Mouse (Mus musculus): Measurements from ENCODE around the gene Gsx2.

Gsx2 gene

DNA sequence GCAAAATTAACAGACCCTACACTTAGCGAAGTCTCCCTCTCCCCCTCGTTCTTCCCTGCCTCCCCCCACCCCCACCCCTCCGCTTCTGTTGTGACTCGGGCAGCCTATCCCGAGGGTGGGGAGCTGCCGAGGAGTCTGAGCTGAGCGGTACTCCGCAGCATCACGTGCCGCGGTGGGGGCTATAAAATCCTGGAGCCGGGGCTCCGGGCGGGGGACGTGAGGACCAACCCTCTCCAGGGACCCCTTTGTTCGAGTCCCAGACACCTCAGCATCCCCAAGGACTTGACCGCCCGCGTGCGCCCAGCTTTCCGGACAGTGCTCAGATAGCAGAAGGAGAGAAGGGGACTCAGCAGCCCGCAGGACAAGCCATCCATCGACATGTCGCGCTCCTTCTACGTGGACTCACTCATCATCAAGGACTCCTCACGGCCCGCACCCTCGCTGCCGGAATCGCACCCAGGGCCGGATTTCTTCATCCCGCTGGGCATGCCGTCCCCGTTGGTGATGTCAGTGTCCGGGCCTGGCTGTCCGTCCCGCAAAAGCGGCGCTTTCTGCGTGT, at the start of gene Gsx2:
Gsx2 (plus strand) TSS at position 219 of the 559 bp plus-strand sequence.
- DNase-seq: no peak

GRCm38 (mm10) chr5:75035475-75035874, 39.9 kb upstream of the Gsx2 start:
- no peak for DNase-seq

DNA sequence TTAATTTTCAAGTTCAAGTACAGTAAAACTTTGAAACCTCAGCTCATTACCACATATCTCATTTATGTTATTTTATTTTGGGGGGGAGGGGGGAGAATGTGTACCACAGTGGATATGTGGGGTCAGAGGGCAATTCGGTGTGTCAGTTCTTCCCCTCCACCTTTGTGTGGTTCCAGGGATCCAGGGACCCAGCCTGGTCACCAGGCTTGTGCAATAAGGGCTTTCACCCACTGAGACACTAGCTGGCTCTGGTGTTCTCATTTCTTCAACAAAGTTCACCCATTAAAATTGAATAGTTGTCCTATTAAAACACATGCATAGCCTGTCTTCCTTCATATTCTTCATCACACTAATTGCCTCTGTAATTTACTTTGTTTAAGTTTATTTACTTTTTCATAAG, 36.1 kb upstream of the Gsx2 start:
- no peak for DNase-seq

DNA sequence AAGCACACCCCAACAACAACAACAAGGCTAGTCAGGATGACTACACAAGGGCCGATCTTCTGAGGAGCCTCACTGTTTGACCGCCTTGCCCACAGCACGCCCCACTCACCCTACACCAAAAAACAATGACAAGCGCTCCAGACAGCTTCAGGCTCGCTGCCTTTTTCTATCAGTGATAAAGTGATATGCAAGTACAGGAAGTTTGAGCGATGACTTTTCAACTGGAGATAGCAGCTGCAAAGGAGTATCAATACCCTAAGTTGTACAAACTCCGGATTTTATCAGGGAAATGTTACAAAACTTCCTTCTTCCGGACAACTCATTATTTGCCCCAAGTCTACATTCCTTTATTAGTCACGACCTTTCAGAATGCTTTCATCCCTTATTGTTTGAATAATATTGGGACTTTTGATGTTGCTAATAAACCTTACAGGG, 32.4 kb upstream of the Gsx2 start:
- DNase-seq: no peak

DNA sequence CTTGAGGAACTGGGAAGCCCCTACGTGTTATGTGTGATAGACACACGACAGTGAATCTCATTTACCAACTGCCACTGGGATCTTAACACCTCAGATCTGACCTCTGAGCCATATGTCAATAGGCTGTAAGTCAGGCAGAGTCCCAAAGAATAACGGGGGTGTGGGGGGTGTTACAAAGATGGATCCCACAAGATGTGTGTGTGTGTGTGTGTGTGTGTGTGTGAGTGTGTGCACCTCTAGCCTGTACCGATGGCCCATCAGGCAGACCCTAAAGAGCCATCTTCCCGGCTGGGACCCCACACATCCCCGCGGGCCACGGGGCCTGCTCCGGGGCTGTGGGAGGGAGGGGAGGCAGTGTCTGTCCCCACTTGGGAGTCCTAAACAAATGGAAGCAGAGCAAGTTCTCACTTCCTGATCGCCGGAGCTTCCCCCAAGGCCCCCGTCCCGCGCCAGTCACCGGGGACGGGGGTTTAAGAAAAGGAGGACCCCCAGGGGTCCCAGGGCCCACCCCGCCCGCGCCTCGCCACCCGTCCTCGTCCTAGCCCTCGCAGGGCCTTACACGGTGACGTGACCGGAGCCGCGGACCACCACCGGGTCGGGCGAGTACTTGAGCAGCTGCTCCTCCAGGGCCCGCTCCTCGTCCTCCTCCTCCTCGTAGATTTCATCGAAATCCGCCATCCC, 31.6 kb upstream of the Gsx2 start:
- no peak for DNase-seq

DNA sequence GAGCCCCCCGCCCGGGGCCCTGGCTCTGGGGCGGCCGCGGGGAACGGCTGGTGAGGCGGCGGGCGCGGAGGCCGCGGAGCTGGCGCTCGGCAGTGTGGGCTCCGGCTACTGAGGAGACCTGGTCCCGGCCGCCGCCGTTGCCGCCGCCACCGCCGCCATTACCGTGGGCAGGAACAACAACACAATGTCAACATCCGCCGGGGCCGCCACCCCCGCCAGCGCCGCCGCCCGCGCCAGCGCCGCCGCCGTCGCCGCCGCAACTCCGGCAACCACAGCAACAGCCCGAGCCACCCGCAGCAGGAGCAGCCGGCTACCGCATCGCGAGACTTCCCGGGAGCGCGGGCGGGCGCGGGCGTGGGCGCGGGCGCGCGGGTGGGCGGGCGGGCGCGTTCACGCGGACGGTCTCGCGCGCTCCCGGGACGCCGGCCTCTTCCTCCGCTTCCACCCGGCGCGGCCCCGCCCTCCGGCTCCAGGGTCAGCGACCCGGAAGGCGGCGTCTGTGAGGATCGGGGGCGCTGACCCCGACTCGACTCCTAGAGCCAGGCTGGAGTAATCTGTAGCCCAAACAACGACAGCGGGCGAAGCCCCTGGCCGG, 31.0 kb upstream of the Gsx2 start, which contains the start of gene Chic2:
Chic2 (minus strand) TSS at position 465 of the 595 bp plus-strand sequence.
- peak; percentile 86 for DNase-seq

- DNase-seq: peak; percentile 15
These were observed 30.0 kb upstream of the Gsx2 start for GRCm38 (mm10) chr5:75045371-75045770.

DNA sequence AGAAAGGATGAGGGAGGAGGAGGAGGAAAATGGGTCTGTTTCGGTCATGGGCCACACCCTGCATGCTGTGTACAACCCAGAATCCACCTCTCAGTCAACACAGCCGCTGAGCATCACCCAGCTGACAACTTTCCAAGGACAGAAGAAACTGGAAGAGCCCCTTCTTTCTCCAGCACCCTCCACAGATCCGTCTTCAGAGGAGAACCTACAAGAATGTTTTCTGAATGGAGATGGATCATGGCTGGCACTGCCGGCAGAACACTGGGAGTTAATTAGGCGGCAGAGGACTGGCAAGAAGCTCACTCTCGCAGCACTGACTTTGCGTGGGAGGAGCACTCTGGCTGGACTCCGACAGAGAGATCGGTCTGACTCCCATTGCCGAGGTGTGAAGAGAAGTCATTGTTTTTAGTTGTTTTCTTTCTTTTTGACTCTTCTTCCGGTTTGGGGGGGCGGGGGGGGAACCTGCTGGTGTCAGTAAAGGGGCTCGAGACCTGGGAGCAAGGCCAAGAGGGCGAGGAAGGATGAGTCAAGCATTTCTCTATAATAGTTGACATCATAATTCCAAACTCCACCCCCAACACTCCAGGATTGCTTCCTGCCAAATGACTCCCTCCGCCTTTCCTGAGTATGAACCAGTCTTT, 28.6 kb upstream of the Gsx2 start:
- DNase-seq: peak; percentile 34

- no peak for DNase-seq
These were observed 24.3 kb upstream of the Gsx2 start for GRCm38 (mm10) chr5:75051109-75051508.

GRCm38 (mm10) chr5:75063177-75063576, 12.2 kb upstream of the Gsx2 start:
- DNase-seq: no peak

DNA sequence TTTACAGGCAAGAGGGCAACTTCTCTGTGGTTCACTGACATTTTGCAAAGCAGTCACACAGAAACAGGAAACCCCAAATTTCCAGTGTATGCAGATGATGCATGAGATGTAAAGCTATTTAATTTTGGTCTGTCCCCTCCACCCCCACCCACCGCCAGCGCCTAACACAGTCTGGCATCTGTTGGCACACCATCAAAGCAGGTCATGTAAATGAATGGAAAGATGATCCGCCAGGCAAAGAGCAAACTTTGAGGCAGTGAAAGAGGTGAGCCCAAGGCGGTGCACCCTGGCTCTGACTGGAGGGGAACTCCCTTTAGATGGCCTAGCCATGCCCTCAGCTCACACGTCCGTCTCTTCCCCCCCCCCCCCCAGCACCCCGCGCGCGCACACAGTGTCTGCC, 8.7 kb upstream of the Gsx2 start:
- no peak for DNase-seq

DNA sequence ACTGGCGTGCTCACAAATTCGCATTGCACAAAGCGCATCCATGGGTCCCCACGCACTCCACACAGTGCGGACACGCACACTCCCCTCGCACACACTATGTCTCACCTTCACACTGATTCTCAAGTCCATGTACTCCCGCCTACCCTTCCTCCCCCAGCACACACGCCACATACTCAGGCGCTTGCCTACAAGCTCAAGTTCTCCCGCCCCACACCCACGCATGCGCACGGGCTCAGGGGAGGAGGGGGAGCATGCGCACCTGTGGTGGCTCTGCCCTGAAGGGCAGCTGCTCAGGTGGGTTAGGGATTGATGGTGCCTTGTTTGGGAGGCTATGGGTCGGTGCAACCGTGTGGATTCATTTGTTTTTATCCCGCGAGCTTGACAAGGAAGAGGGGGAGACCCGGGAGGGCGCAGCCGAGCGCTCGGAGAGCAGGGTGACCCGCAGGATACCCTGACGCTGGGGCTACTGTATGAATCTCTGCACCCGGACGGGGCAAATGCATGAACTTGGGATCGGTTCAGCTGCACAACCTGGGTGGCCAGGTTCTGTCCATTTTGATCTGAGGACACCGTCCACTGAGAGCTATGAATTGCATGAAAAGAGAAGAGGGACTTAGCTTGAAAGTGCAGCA, 8.2 kb upstream of the Gsx2 start:
- DNase-seq: peak; percentile 26

GRCm38 (mm10) chr5:75070132-75070531, 5.3 kb upstream of the Gsx2 start:
- DNase-seq: no peak

DNA sequence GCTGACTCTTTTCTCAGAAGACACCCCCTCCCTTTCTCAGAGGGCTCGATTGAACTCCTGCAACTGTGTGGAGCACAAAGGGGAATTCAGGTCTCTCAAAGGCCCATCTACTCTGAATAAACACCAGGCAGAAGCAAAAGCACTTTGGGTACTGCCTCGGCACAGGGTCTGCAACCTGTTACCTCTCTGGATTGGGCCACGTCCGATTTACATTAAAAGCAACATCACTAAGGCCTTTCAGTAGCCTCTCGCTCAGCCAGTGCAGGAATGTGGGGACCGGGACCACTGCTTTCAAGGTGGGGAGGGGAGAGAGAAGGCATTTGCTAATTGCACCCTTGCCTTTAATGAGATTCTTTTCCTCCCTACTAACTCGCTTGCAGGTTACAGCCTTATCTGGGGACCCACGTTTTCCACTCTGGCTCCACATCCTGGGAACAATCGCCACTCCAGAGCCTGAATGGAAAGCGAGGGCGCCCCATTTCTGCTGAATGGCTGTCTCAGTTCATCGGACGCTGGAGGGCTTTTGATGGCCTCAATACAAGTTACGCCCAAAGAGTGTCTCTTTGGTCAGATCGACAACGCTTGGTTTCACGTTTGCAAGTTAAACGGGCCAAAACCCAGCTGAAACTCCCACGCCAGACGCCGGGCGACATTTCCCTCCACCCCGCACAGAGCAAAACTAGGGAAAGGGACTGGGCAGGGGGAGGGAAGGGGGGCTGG, 4.6 kb upstream of the Gsx2 start:
- no peak for DNase-seq

DNA sequence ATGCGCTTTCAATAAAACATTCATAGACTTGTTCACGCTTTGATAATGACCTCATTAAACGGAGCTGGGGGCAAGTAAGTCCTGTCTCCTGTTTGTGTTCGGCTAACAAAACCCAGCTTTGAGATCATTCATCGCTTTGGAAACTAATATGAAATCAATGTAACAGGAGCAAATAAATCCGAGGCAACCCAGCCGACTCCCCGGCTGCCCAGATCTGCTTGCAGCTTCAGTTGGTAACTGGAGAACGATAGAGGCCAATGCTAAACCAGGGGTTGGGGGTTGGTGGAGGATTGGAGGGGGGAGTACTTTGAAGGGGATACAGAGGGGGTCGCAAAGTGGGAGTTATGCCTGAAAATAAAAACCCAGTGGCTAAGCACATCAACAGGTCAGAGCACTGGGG, 3.5 kb upstream of the Gsx2 start:
- no peak for DNase-seq

DNA sequence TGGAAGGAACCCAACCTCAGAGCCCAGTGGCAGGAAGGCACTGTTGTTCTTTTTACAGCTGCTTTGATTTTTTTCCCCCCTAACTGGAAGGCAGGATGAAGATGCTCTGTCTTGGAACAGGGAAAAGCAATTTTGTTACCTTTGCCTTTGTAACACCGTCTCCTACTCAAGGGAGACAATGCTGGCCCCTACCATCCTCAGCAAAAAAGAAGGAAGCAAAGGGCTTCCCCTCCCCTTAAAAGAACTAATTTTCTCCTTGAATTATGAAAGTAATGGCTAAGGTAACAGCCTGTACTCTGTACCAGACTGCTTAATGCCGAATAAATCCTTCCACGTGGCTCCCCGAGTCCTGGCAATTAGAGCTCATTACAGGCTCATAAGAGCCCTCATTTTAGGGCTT, 2.9 kb upstream of the Gsx2 start:
- DNase-seq: no peak

DNA sequence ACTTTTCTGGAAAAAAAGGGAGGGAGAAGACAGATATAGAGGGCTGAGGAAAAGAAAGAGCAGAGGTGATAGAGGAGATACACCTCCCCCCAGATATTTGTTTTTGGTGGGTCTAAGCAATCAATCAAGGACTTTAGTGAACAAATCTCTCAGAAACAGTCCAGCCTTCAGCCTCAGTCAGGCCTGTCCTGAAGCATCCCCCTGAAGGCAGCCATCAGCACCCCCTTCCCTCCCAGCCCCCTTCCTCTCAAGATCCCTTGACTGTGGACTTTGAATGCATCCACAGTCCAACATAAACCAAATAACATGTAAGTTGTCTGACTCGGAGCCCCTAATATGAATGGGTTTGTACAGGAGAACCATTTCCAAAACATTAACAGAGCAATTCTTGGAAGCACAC, 2.2 kb upstream of the Gsx2 start:
- no peak for DNase-seq

GRCm38 (mm10) chr5:75073684-75074083, 1.7 kb upstream of the Gsx2 start:
- DNase-seq: no peak

- DNase-seq: no peak
These were observed 1.3 kb upstream of the Gsx2 start for GRCm38 (mm10) chr5:75074132-75074531.

DNA sequence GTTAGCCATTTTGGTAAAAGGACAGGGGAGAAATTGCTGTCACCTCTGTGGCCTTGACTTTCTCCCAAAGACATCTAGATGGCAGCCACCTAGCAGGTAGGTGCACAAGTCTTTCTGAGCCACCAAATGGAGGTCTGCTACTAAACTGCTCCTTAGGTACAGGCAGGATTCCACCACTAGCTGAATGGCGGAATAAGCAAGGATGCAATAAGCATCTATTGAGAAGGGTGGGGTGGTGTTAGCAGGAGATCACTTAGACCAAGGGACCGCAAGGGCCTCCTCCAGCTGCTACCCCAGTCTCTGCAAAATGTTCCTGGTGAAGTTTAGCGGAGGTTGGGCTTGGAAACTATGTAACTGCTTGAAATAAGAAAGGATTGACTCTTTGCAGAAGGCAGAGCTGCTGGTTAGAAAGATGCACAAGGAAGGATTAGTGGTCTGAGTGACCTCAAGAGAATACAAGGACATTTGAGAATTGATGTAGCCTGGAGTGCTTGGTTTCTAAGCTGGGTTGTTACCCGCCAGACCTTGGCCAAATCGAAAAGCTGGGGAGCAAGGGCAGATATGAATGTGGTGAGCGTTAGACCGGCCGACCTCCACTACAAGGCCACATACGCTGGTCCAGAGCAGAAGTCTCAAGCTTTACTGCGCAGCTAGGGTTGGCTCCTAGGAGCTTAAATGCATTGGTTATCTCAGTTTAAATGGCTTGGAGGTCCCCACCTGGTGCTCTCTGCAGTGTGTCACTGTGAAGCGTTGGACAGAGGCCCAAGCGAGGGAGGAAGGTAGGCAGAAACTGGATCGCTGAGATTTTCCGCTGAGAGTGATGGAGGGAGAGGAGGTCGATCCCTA, 641 bp upstream of the Gsx2 start:
- DNase-seq: no peak

GRCm38 (mm10) chr5:75076326-75077050, 1.1 kb downstream of the Gsx2 start:
- no peak for DNase-seq

Measured in kidney, adult 18-20 months (tissue).